Mouse (Mus musculus) embryo, embryonic 11.5 days (tissue): ENCODE measurements around the gene Gm10334.
"Not testable (repeated sequence)": the region's sequence is repeated elsewhere in the genome, so short reads cannot be mapped to it uniquely, and the experiment has no call there.

Experiments used
- DNase-seq: peaks from one replicate; pipeline ENCODE4 v3.0.0-alpha.2; 2012; ENCODE audit warnings: low read depth, low spot score

Gm10334 gene

DNA sequence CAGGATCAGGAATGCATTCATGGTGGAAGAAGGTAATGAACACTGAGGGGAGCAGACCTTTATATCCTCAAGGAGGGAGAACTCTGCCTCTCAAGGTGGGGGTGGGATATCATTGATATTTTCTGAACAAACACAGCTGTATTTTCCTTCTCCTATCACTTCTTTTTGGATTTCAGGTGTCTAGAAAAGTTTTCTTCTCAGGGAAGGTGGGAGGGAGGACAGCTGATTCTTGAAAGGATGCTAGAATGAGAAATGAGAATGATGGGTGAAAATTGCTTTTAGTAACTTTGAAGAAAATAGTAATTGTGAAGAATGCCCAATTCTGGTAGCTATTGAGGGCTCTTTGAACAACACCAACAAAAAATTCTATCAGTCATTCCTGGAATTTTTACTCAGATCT, at the start of gene Gm10334:
Gene Gm10334 (minus strand): TSS at position 101 of the 400 bp plus-strand sequence.
- not testable (repeated sequence) for DNase-seq

DNA sequence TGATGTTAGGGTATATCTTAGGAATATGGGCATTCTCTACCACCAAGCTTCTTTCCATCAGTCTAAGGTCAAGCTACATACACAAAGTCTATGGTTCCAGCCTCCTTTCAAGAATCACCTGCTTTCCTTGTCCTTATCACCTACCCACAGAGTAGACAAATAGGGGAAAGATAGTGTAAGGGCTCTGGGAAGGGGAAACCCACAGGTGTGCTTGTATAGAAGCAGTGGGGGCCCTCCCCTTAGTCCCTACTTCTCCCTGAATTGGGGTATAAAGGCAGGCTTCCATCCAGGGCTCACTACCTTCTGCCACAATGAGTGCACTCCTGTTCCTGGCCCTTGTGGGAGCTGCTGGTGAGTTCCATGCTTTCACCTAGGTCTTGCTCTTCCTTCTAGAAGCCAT, 12.7 kb upstream of the Gm10334 start, which contains the start of gene Prss1:
Gene Prss1 (plus strand): TSS at position 301 of the 400 bp plus-strand sequence.
- not testable (repeated sequence) for DNase-seq

- DNase-seq, result not testable (repeated sequence)
Observed at GRCm38 (mm10) chr6:41442261-41442660, 3.7 kb downstream of the Gm10334 start.
